ENCODE assay signal across 13 mouse cellular contexts in genomic region chr10:39292703-39293496, GRCm38 (mm10).
DNase-seq lines count a peak whose midpoint lies in the region; ATAC-seq and TF ChIP-seq lines count a peak whose summit lies in the region.
"Had no signal": no experiment of that assay in that cellular context is flagged by ENCODE, and none has a peak within 500 bp of the region (broad histone marks: within the 10 kb centered on the region; RNA-seq: fewer than 3 reads in every experiment).

No protein-coding gene starts in this region.

- H3K4me2 ChIP-seq in kidney, postnatal 0 days (ENCODE audit: low read length) = no peak overlapping the region
- H3K4me2 ChIP-seq in CH12.LX (ENCODE audit: insufficient read depth, low read depth, poor library complexity, severe bottlenecking) = no peak overlapping the region
- H3K4me2 ChIP-seq in embryonic facial prominence, embryonic 15.5 days (replicated peaks) = no peak overlapping the region

- no peaks in the 10 kb centered on the region for H3K9me3 ChIP-seq in kidney, postnatal 0 days (replicated peaks; ENCODE audit: low read length)
- peaks cover 4% of the 10 kb centered on the region for H3K9me3 ChIP-seq in CH12.LX (replicated peaks; ENCODE audit: low read length)
- no peaks in the 10 kb centered on the region for H3K9me3 ChIP-seq in embryonic facial prominence, embryonic 15.5 days (replicated peaks)

- DNase-seq in kidney, postnatal 0 days (ENCODE audit: low spot score) = peak; percentile 40
- DNase-seq in kidney, adult 8-10 months = no peak
- DNase-seq in CH12.LX (ENCODE audit: extremely low read depth) = peak; percentile 56
- DNase-seq in mesoderm, embryonic 11.5 days (ENCODE audit: low read depth, low spot score) = peak; percentile 17
- DNase-seq in left cerebral cortex, adult 2 months (ENCODE audit: extremely low spot score in 1 of 2, low spot score in 2 of 2) = no peak
- DNase-seq in ovary, postnatal 14 days (ENCODE audit: low spot score) = no peak
- DNase-seq: cerebellum, adult 18-20 months; forebrain, postnatal 0 days; heart, adult 11 months; heart, postnatal 36 days; kidney, adult 2 months; lung, postnatal 36 days had no signal

- H3K27ac ChIP-seq in kidney, postnatal 0 days = no peak overlapping the region
- H3K27ac ChIP-seq in CH12.LX (ENCODE audit: insufficient read depth, low read depth) = no peak overlapping the region
- peak overlapping the region; percentile 29 for H3K27ac ChIP-seq in embryonic facial prominence, embryonic 15.5 days (replicated peaks)
- H3K27ac ChIP-seq in left cerebral cortex, adult 2 months = no peak overlapping the region

- no peak for TF ChIP-seq CTCF in kidney, postnatal 0 days (IDR thresholded peaks at IDR 0.05; ENCODE audit: low read depth)
- TF ChIP-seq CTCF in CH12.LX (conservative IDR thresholded peaks at IDR 0.05 in 1 of 2, IDR thresholded peaks at IDR 0.05 in 1 of 2; ENCODE audit: low read depth in 2 of 2, low read length in 2 of 2) = no peak
- no peak for TF ChIP-seq CTCF in left cerebral cortex, adult 2 months (IDR thresholded peaks at IDR 0.05)

- peaks cover 6% of the 10 kb centered on the region; the same call in 1 of the 2 replicates for H3K4me1 ChIP-seq in kidney, postnatal 0 days (replicated peaks; ENCODE audit: insufficient read depth, low read length)
- peaks cover 9 to 28% of the 10 kb centered on the region in 2 experiments for H3K4me1 ChIP-seq in CH12.LX (ENCODE audit: control insufficient read depth in 1 of 2, insufficient read depth in 2 of 2)
- peaks cover 27% of the 10 kb centered on the region for H3K4me1 ChIP-seq in embryonic facial prominence, embryonic 15.5 days

- peak; percentile 47 for TF ChIP-seq EP300 in CH12.LX (IDR thresholded peaks at IDR 0.05; ENCODE audit: low read length)

- no peak overlapping the region for H3K9ac ChIP-seq in kidney, postnatal 0 days (ENCODE audit: low read depth, low read length)
- no peak overlapping the region for H3K9ac ChIP-seq in CH12.LX (ENCODE audit: insufficient read depth, low read depth)
- no peak overlapping the region for H3K9ac ChIP-seq in embryonic facial prominence, embryonic 15.5 days
- H3K9ac ChIP-seq: forebrain, postnatal 0 days had no signal

- intact Hi-C loops in left cerebral cortex, adult 2 months (cut with DNase I) = no loop called here

- no peaks in the 10 kb centered on the region for H3K79me2 ChIP-seq in CH12.LX (replicated peaks; ENCODE audit: control insufficient read depth, extremely low read depth, insufficient read depth, poor library complexity, severe bottlenecking)

- dilution Hi-C loops in CH12.LX (cut with MboI; ENCODE audit: extremely low pct_ligation_motif_present, extremely low pct_unique_long_range_greater_than_20kb, low sequenced_read_pairs) = no loop called here

- WGBS in kidney, postnatal 0 days = 51% methylated on average over 11 of the region's 11 CpGs
- 49% methylated on average over 11 of the region's 11 CpGs for WGBS in embryonic facial prominence, embryonic 15.5 days

- in situ Hi-C loops in CH12.LX (cut with MboI; ENCODE audit: low pct_ligation_motif_present, low pct_unique_long_range_greater_than_20kb, low sequenced_read_pairs) = no loop called here

- TF ChIP-seq RAD21 in CH12.LX (IDR thresholded peaks at IDR 0.05; ENCODE audit: low read depth, low read length) = no peak

- H3K27me3 ChIP-seq in kidney, postnatal 0 days (ENCODE audit: insufficient read depth, low read length) = no peaks in the 10 kb centered on the region
- H3K27me3 ChIP-seq in CH12.LX (replicated peaks) = no peaks in the 10 kb centered on the region
- H3K27me3 ChIP-seq in embryonic facial prominence, embryonic 15.5 days = no peaks in the 10 kb centered on the region

- ATAC-seq in kidney, postnatal 0 days (replicated peaks; ENCODE audit: low FRiP score, low read depth) = no peak
- peak; percentile 19; the same call in 1 of the 2 replicates for ATAC-seq in embryonic facial prominence, embryonic 15.5 days (ENCODE audit: insufficient number of reproducible peaks, low FRiP score, low TSS enrichment, low read depth)

- no peak for TF ChIP-seq POLR2A in CH12.LX (IDR thresholded peaks at IDR 0.05; ENCODE audit: low read depth, low read length)

- no peaks in the 10 kb centered on the region for H3K36me3 ChIP-seq in kidney, postnatal 0 days (ENCODE audit: insufficient read depth, low read length)
- H3K36me3 ChIP-seq in CH12.LX (replicated peaks in 1 of 2; ENCODE audit: control insufficient read depth in 1 of 2, insufficient read depth in 1 of 2, low read length in 1 of 2) = no peaks in the 10 kb centered on the region
- H3K36me3 ChIP-seq in embryonic facial prominence, embryonic 15.5 days = no peaks in the 10 kb centered on the region

- H3K4me3 ChIP-seq in kidney, postnatal 0 days (replicated peaks; ENCODE audit: low read depth, low read length) = no peak overlapping the region
- H3K4me3 ChIP-seq in CH12.LX (replicated peaks in 1 of 3; ENCODE audit: low read depth in 2 of 3, low read length in 2 of 3, poor library complexity in 1 of 3) = no peak overlapping the region
- H3K4me3 ChIP-seq in embryonic facial prominence, embryonic 15.5 days (replicated peaks) = no peak overlapping the region
- no peak overlapping the region for H3K4me3 ChIP-seq in left cerebral cortex, adult 2 months

TF ChIP-seq in CH12.LX, 34 proteins besides CTCF, POLR2A, EP300 and RAD21:
- TF ChIP-seq IRF4 (IDR thresholded peaks at IDR 0.05; ENCODE audit: low read depth, low read length) = 0 out of 2 replicates have a peak, but pooled peaks have one; percentile 28
- TF ChIP-seq CHD1 (IDR thresholded peaks at IDR 0.05; ENCODE audit: low read depth, low read length) = no peak

Comparison
In these comparisons a context has a peak if more than half of its experiments do, and no peak if none do; other contexts are left out.
1. DNase-seq: peak in kidney, postnatal 0 days (single experiment), CH12.LX (single experiment) and mesoderm, embryonic 11.5 days (single experiment); none in kidney, adult 8-10 months (0 of 2), left cerebral cortex, adult 2 months (0 of 2) and ovary, postnatal 14 days (single experiment).